Mouse (Mus musculus) liver, embryonic 15.5 days (tissue): ENCODE data around the gene Tdrd9. TPM values are rescaled to one million over a fixed set of nuclear protein-coding genes. Genes with fewer than 3 reads are reported as not detected.

Source experiments
- ATAC-seq: fragments of 200-750 bp; cut with Nextera tagmentation; 2 replicates; pipeline ENCODE4 v1.8.0; 2017; ENCODE audit warnings: moderate number of reproducible peaks, mild to moderate bottlenecking, moderate library complexity; ENCODE audit not compliant: insufficient read depth
- H3K27ac ChIP-seq: fragments of 300-500 bp; sonication (generic); replicated peaks from 2 replicates; pipeline ENCODE4 v1.5.1; 2015; ENCODE audit warnings: mild to moderate bottlenecking, inconsistent platforms
- H3K27me3 ChIP-seq: fragments of 300-500 bp; sonication (generic); 2 replicates; pipeline ENCODE4 v1.6.1; 2015; ENCODE audit warnings: mild to moderate bottlenecking, inconsistent platforms
- H3K36me3 ChIP-seq: fragments of 300-500 bp; sonication (generic); replicated peaks from 2 replicates; pipeline ENCODE4 v1.6.1; 2015; ENCODE audit warnings: moderate library complexity, mild to moderate bottlenecking, inconsistent platforms
- H3K4me1 ChIP-seq: fragments of 300-500 bp; sonication (generic); replicated peaks from 2 replicates; pipeline ENCODE4 v1.6.1; 2015; ENCODE audit warnings: inconsistent platforms
- H3K4me2 ChIP-seq: fragments of 300-500 bp; sonication (generic); 2 replicates; pipeline ENCODE4 v1.6.1; 2015; ENCODE audit warnings: moderate library complexity, mild to moderate bottlenecking, inconsistent platforms
- H3K4me3 ChIP-seq: fragments of 300-500 bp; sonication (generic); replicated peaks from 2 replicates; pipeline ENCODE4 v1.5.1; 2015; ENCODE audit warnings: mild to moderate bottlenecking, inconsistent platforms
- H3K9ac ChIP-seq: fragments of 300-500 bp; sonication (generic); 2 replicates; pipeline ENCODE4 v1.6.1; 2015; ENCODE audit warnings: moderate library complexity, mild to moderate bottlenecking, inconsistent platforms
- H3K9me3 ChIP-seq: fragments of 300-500 bp; sonication (generic); replicated peaks from 2 replicates; pipeline ENCODE4 v1.6.1; 2016; ENCODE audit warnings: inconsistent platforms
- WGBS: fragments of 180-500 bp; shearing (Covaris S2); methylation state at CpG from one replicate; pipeline ENCODE4 v1.1.7; 2015; ENCODE audit warnings: mixed read lengths; ENCODE audit not compliant: insufficient replicate concordance; 5-methylcytosine and 5-hydroxymethylcytosine counted together
- polyA plus RNA-seq: library from polyadenylated mRNA; unstranded; fragments of >200 nt; fragmentation: Nextera tagmentation; extraction: Ambion mirVana; gene quantifications from 2 replicates; pipeline ENCODE4 v1.2.1, GENCODE M21; 2015

The Tdrd9 gene
- polyA plus RNA-seq, 1 experiment from 2014 or later: 0.10 TPM

- no peak for ATAC-seq
- 70% methylated on average over 7 of the region's 7 CpGs for WGBS
These were observed 28.4 kb downstream of the Tdrd9 start for GRCm38 (mm10) chr12:111999735-112000134.

GRCm38 (mm10) chr12:112001223-112001622 is 29.9 kb downstream of the Tdrd9 start:
- Histone ChIP-seq H3K4me3 (no peak overlapping the region), H3K27ac (no peak overlapping the region), H3K9me3 (no peaks in the 10 kb centered on the region), H3K4me2 (no peak overlapping the region), H3K36me3 (no peaks in the 10 kb centered on the region), H3K4me1 (no peaks in the 10 kb centered on the region), H3K27me3 (no peaks in the 10 kb centered on the region), H3K9ac (no peak overlapping the region)
- ATAC-seq: no peak
- 17% methylated on average over 8 of the region's 8 CpGs for WGBS

More at GRCm38 (mm10) chr12:111999735-112000134, 28.4 kb downstream of the Tdrd9 start:
- Histone ChIP-seq H3K27ac (no peak overlapping the region), H3K36me3 (no peaks in the 10 kb centered on the region), H3K27me3 (no peaks in the 10 kb centered on the region), H3K9ac (no peak overlapping the region), H3K4me2 (no peak overlapping the region), H3K9me3 (no peaks in the 10 kb centered on the region), H3K4me1 (no peaks in the 10 kb centered on the region), H3K4me3 (no peak overlapping the region)

- Histone ChIP-seq H3K27ac (no peak overlapping the region), H3K27me3 (no peaks in the 10 kb centered on the region), H3K9me3 (no peaks in the 10 kb centered on the region), H3K4me3 (no peak overlapping the region), H3K4me1 (no peaks in the 10 kb centered on the region), H3K36me3 (no peaks in the 10 kb centered on the region), H3K4me2 (no peak overlapping the region), H3K9ac (no peak overlapping the region)
- WGBS: 45% methylated on average over 12 of the region's 12 CpGs
- no peak for ATAC-seq
These were observed 41.3 kb downstream of the Tdrd9 start for GRCm38 (mm10) chr12:112012511-112013270.

- H3K9me3 ChIP-seq: no peaks in the 10 kb centered on the region
- ATAC-seq: no peak
- WGBS: 64% methylated on average over 14 of the region's 14 CpGs
- no peaks in the 10 kb centered on the region for H3K27me3 ChIP-seq
- no peak overlapping the region for H3K9ac ChIP-seq
- H3K4me1 ChIP-seq: no peaks in the 10 kb centered on the region
- H3K4me3 ChIP-seq: no peak overlapping the region
- no peak overlapping the region for H3K4me2 ChIP-seq
- no peak overlapping the region for H3K27ac ChIP-seq
- no peaks in the 10 kb centered on the region for H3K36me3 ChIP-seq
These were observed 42.0 kb downstream of the Tdrd9 start for GRCm38 (mm10) chr12:112013271-112013801.

GRCm38 (mm10) chr12:112016346-112016745 is 45.0 kb downstream of the Tdrd9 start:
- 67% methylated on average over 4 of the region's 4 CpGs for WGBS
- H3K4me1 ChIP-seq: no peaks in the 10 kb centered on the region
- no peak for ATAC-seq

GRCm38 (mm10) chr12:112023306-112023705 is 51.9 kb downstream of the Tdrd9 start:
- Histone ChIP-seq H3K27ac (no peak overlapping the region), H3K4me1 (no peaks in the 10 kb centered on the region), H3K27me3 (no peaks in the 10 kb centered on the region), H3K4me2 (no peak overlapping the region), H3K36me3 (no peaks in the 10 kb centered on the region), H3K9ac (no peak overlapping the region), H3K4me3 (no peak overlapping the region), H3K9me3 (0 out of 2 replicates have a peak, but pooled peaks cover 3% of the 10 kb centered on the region)
- WGBS: 45% methylated on average over 2 of the region's 2 CpGs
- ATAC-seq: no peak

More at GRCm38 (mm10) chr12:112016346-112016745, 45.0 kb downstream of the Tdrd9 start:
- Histone ChIP-seq H3K9ac (no peak overlapping the region), H3K36me3 (no peaks in the 10 kb centered on the region), H3K4me3 (no peak overlapping the region), H3K4me2 (no peak overlapping the region), H3K27ac (no peak overlapping the region), H3K27me3 (no peaks in the 10 kb centered on the region), H3K9me3 (no peaks in the 10 kb centered on the region)

GRCm38 (mm10) chr12:112024581-112025310 is 53.4 kb downstream of the Tdrd9 start:
- Histone ChIP-seq H3K4me2 (no peak overlapping the region), H3K27ac (no peak overlapping the region), H3K9me3 (0 out of 2 replicates have a peak, but pooled peaks cover 3% of the 10 kb centered on the region), H3K4me1 (no peaks in the 10 kb centered on the region), H3K4me3 (no peak overlapping the region), H3K36me3 (no peaks in the 10 kb centered on the region), H3K9ac (no peak overlapping the region), H3K27me3 (no peaks in the 10 kb centered on the region)
- ATAC-seq: no peak
- WGBS: 73% methylated on average over 17 of the region's 17 CpGs

DNA sequence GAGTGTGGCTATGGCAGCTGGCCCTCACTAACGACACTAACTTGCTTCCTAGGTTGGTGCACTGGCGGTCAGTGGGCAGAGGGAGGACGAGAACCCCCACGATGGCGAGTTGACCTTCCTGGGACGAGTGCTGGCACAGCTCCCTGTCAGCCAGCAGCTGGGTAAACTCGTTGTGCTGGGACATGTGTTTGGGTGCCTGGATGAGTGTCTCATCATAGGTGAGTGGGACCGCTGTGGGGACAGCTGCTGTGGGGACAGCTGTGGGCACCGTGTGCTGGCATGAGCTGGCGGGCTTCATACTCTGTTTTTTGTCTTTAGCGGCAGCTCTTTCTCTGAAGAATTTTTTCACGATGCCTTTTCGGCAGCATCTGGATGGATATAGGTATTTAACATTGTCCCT is 54.1 kb downstream of the Tdrd9 start:
- no peak for ATAC-seq

GRCm38 (mm10) chr12:112025907-112026645 is 54.7 kb downstream of the Tdrd9 start:
- no peak for ATAC-seq
- no peaks in the 10 kb centered on the region for H3K4me1 ChIP-seq
- H3K27me3 ChIP-seq: no peaks in the 10 kb centered on the region
- H3K36me3 ChIP-seq: no peaks in the 10 kb centered on the region
- H3K27ac ChIP-seq: no peak overlapping the region
- no peak overlapping the region for H3K4me3 ChIP-seq
- no peak overlapping the region for H3K9ac ChIP-seq
- H3K9me3 ChIP-seq: 0 out of 2 replicates have a peak, but pooled peaks cover 3% of the 10 kb centered on the region
- WGBS: 69% methylated on average over 14 of the region's 14 CpGs
- no peak overlapping the region for H3K4me2 ChIP-seq

More for the DNA sequence above, 54.1 kb downstream of the Tdrd9 start:
- H3K4me2 ChIP-seq: no peak overlapping the region
- no peak overlapping the region for H3K9ac ChIP-seq
- 0 out of 2 replicates have a peak, but pooled peaks cover 3% of the 10 kb centered on the region for H3K9me3 ChIP-seq
- no peaks in the 10 kb centered on the region for H3K36me3 ChIP-seq
- H3K4me1 ChIP-seq: no peaks in the 10 kb centered on the region
- H3K27ac ChIP-seq: no peak overlapping the region
- WGBS: 73% methylated on average over 13 of the region's 13 CpGs
- no peaks in the 10 kb centered on the region for H3K27me3 ChIP-seq
- no peak overlapping the region for H3K4me3 ChIP-seq

- Histone ChIP-seq H3K27me3 (no peaks in the 10 kb centered on the region), H3K4me3 (no peak overlapping the region), H3K9me3 (no peaks in the 10 kb centered on the region), H3K4me2 (no peak overlapping the region), H3K36me3 (no peaks in the 10 kb centered on the region), H3K27ac (no peak overlapping the region), H3K9ac (no peak overlapping the region), H3K4me1 (no peaks in the 10 kb centered on the region)
- ATAC-seq: no peak
- WGBS: 55% methylated on average over 4 of the region's 4 CpGs
These were observed 56.0 kb downstream of the Tdrd9 start for GRCm38 (mm10) chr12:112027408-112027807.
